Mouse (Mus musculus) stomach, embryonic 16.5 days (tissue): Measurements from ENCODE around the gene Srrm3. TPM values are rescaled to one million over a fixed set of nuclear protein-coding genes. Genes with fewer than 3 reads are reported as not detected.

Experiments used
- ATAC-seq: fragments of 200-750 bp; cut with Nextera tagmentation; 2 replicates; pipeline ENCODE4 v1.8.0; 2017; ENCODE audit warnings: moderate number of reproducible peaks, moderate TSS enrichment; ENCODE audit not compliant: insufficient read depth, low FRiP score
- H3K27ac ChIP-seq: fragments of 300-500 bp; sonication (generic); 2 replicates; pipeline ENCODE4 v1.5.1; 2014; ENCODE audit warnings: low read length
- H3K27me3 ChIP-seq: fragments of 300-500 bp; sonication (generic); 2 replicates; pipeline ENCODE4 v1.6.1; 2014; ENCODE audit warnings: low read length, control low read depth, mixed read lengths; ENCODE audit not compliant: control insufficient read depth, insufficient read depth
- H3K36me3 ChIP-seq: fragments of 300-500 bp; sonication (generic); 2 replicates; pipeline ENCODE4 v1.6.1; 2014; ENCODE audit warnings: low read length; ENCODE audit not compliant: control insufficient read depth, insufficient read depth
- H3K4me1 ChIP-seq: fragments of 300-500 bp; sonication (generic); 2 replicates; pipeline ENCODE4 v1.6.1; 2014; ENCODE audit warnings: low read length, control low read depth, mixed read lengths; ENCODE audit not compliant: control insufficient read depth, insufficient read depth
- H3K4me2 ChIP-seq: fragments of 300-500 bp; sonication (generic); 2 replicates; pipeline ENCODE4 v1.6.1; 2014; ENCODE audit warnings: low read depth, low read length, mixed read lengths
- H3K4me3 ChIP-seq: fragments of 300-500 bp; sonication (generic); replicated peaks from 2 replicates; pipeline ENCODE4 v1.5.1; 2014; ENCODE audit warnings: mild to moderate bottlenecking, low read length
- H3K9ac ChIP-seq: fragments of 300-500 bp; sonication (generic); 2 replicates; pipeline ENCODE4 v1.6.1; 2014; ENCODE audit warnings: low read length
- H3K9me3 ChIP-seq: fragments of 300-500 bp; sonication (generic); replicated peaks from 2 replicates; pipeline ENCODE4 v1.6.1; 2016; ENCODE audit warnings: low read length, control low read depth; ENCODE audit not compliant: control insufficient read depth
- WGBS: fragments of 180-500 bp; shearing (Covaris S2); extraction: QIAGEN DNeasy Blood & Tissue Kit; methylation state at CpG from one replicate; pipeline ENCODE4 v1.1.7; 2014; 5-methylcytosine and 5-hydroxymethylcytosine counted together
- polyA plus RNA-seq: library from polyadenylated mRNA; unstranded; fragments of >200 nt; fragmentation: Nextera tagmentation; extraction: Ambion mirVana; gene quantifications from 2 replicates; pipeline ENCODE4 v1.2.1, GENCODE M21; 2015

Gene Srrm3
- polyA plus RNA-seq, 1 experiment from 2014 or later, result 1.2 TPM

- H3K4me3 ChIP-seq, result no peak overlapping the region
- no peaks in the 10 kb centered on the region for H3K4me1 ChIP-seq
- no peak for ATAC-seq
- no peak overlapping the region for H3K27ac ChIP-seq
- H3K36me3 ChIP-seq, result no peaks in the 10 kb centered on the region
- no peak overlapping the region for H3K9ac ChIP-seq
- H3K4me2 ChIP-seq, result no peak overlapping the region
- WGBS, result 50% methylated on average over 2 of the region's 2 CpGs
- H3K27me3 ChIP-seq, result no peaks in the 10 kb centered on the region
- H3K9me3 ChIP-seq, result no peaks in the 10 kb centered on the region
Measured at GRCm38 (mm10) chr5:135804735-135805134, 2.0 kb upstream of the Srrm3 start.

GRCm38 (mm10) chr5:135807263-135807637 lies 560 bp downstream of the Srrm3 start:
- H3K4me1 ChIP-seq, result no peaks in the 10 kb centered on the region
- no peak overlapping the region for H3K4me2 ChIP-seq
- no peak overlapping the region for H3K9ac ChIP-seq
- no peak overlapping the region for H3K27ac ChIP-seq
- 0 out of 2 replicates have a peak overlapping the region, but pooled peaks have one; percentile 10 for H3K4me3 ChIP-seq
- H3K27me3 ChIP-seq, result no peaks in the 10 kb centered on the region
- no peaks in the 10 kb centered on the region for H3K9me3 ChIP-seq
- no peak for ATAC-seq
- WGBS, result 45% methylated on average over 3 of the region's 3 CpGs
- no peaks in the 10 kb centered on the region for H3K36me3 ChIP-seq

GRCm38 (mm10) chr5:135812991-135813390 lies 6.3 kb downstream of the Srrm3 start:
- Histone ChIP-seq H3K4me1 (no peaks in the 10 kb centered on the region), H3K27ac (no peak overlapping the region), H3K36me3 (no peaks in the 10 kb centered on the region), H3K4me2 (no peak overlapping the region), H3K4me3 (no peak overlapping the region), H3K9ac (no peak overlapping the region), H3K27me3 (no peaks in the 10 kb centered on the region), H3K9me3 (no peaks in the 10 kb centered on the region)
- WGBS, result 63% methylated on average over 5 of the region's 5 CpGs
- ATAC-seq, result no peak

GRCm38 (mm10) chr5:135818491-135818890 lies 11.8 kb downstream of the Srrm3 start:
- 32% methylated on average over 7 of the region's 7 CpGs for WGBS
- H3K9ac ChIP-seq, result no peak overlapping the region
- H3K27ac ChIP-seq, result no peak overlapping the region
- peaks cover 2% of the 10 kb centered on the region; the same call in 1 of the 2 replicates for H3K27me3 ChIP-seq
- H3K4me2 ChIP-seq, result no peak overlapping the region
- H3K4me3 ChIP-seq, result no peak overlapping the region
- H3K9me3 ChIP-seq, result no peaks in the 10 kb centered on the region
- ATAC-seq, result no peak
- no peaks in the 10 kb centered on the region for H3K4me1 ChIP-seq
- no peaks in the 10 kb centered on the region for H3K36me3 ChIP-seq

- H3K36me3 ChIP-seq, result no peaks in the 10 kb centered on the region
- no peaks in the 10 kb centered on the region for H3K4me1 ChIP-seq
- H3K9me3 ChIP-seq, result no peaks in the 10 kb centered on the region
- H3K27ac ChIP-seq, result no peak overlapping the region
- no peak overlapping the region for H3K4me2 ChIP-seq
- WGBS, result 25% methylated on average over 7 of the region's 7 CpGs
- no peak overlapping the region for H3K9ac ChIP-seq
- peaks cover 2% of the 10 kb centered on the region; the same call in 1 of the 2 replicates for H3K27me3 ChIP-seq
- no peak for ATAC-seq
- no peak overlapping the region for H3K4me3 ChIP-seq
Measured at GRCm38 (mm10) chr5:135822316-135822944, 15.7 kb downstream of the Srrm3 start.

GRCm38 (mm10) chr5:135824517-135824916 lies 17.8 kb downstream of the Srrm3 start:
- ATAC-seq, result no peak
- H3K36me3 ChIP-seq, result no peaks in the 10 kb centered on the region
- WGBS, result 48% methylated on average over 3 of the region's 3 CpGs
- no peaks in the 10 kb centered on the region for H3K4me1 ChIP-seq
- H3K27me3 ChIP-seq, result 0 out of 2 replicates have a peak, but pooled peaks cover 2% of the 10 kb centered on the region
- H3K27ac ChIP-seq, result no peak overlapping the region
- H3K4me3 ChIP-seq, result no peak overlapping the region
- no peak overlapping the region for H3K4me2 ChIP-seq
- H3K9ac ChIP-seq, result no peak overlapping the region
- no peaks in the 10 kb centered on the region for H3K9me3 ChIP-seq

GRCm38 (mm10) chr5:135826225-135826624 lies 19.5 kb downstream of the Srrm3 start:
- ATAC-seq, result no peak
- no peak overlapping the region for H3K9ac ChIP-seq
- no peaks in the 10 kb centered on the region for H3K9me3 ChIP-seq
- 46% methylated on average over 6 of the region's 6 CpGs for WGBS
- no peak overlapping the region for H3K4me3 ChIP-seq
- H3K36me3 ChIP-seq, result no peaks in the 10 kb centered on the region
- H3K4me2 ChIP-seq, result no peak overlapping the region
- no peaks in the 10 kb centered on the region for H3K27me3 ChIP-seq
- no peak overlapping the region for H3K27ac ChIP-seq
- no peaks in the 10 kb centered on the region for H3K4me1 ChIP-seq

GRCm38 (mm10) chr5:135829381-135829780 lies 22.7 kb downstream of the Srrm3 start:
- no peak overlapping the region for H3K9ac ChIP-seq
- no peak overlapping the region for H3K27ac ChIP-seq
- no peaks in the 10 kb centered on the region for H3K36me3 ChIP-seq
- no peaks in the 10 kb centered on the region for H3K9me3 ChIP-seq
- peaks cover under 1% of the 10 kb centered on the region; the same call in 1 of the 2 replicates for H3K27me3 ChIP-seq
- no peak overlapping the region for H3K4me3 ChIP-seq
- H3K4me1 ChIP-seq, result no peaks in the 10 kb centered on the region; the same call in 1 of the 2 replicates
- WGBS, result 82% methylated on average over 8 of the region's 8 CpGs
- no peak for ATAC-seq
- no peak overlapping the region for H3K4me2 ChIP-seq

GRCm38 (mm10) chr5:135832729-135833128 lies 26.0 kb downstream of the Srrm3 start:
- H3K9ac ChIP-seq, result no peak overlapping the region
- H3K4me1 ChIP-seq, result peaks cover 6% of the 10 kb centered on the region
- H3K36me3 ChIP-seq, result no peaks in the 10 kb centered on the region
- no peak overlapping the region for H3K4me2 ChIP-seq
- H3K4me3 ChIP-seq, result no peak overlapping the region
- no peaks in the 10 kb centered on the region for H3K9me3 ChIP-seq
- H3K27ac ChIP-seq, result no peak overlapping the region
- ATAC-seq, result no peak
- H3K27me3 ChIP-seq, result peaks cover 8% of the 10 kb centered on the region
- 29% methylated on average over 4 of the region's 4 CpGs for WGBS
